Mouse (Mus musculus) brain, embryonic 14.5 days (tissue): ENCODE results near the gene Gabrg2.

ENCODE experiments used
- CTCF ChIP-seq: fragments of 200-500 bp; IDR thresholded peaks from 2 replicates; pipeline ENCODE4 v1.5.1; 2012; ENCODE audit warnings: inconsistent platforms, mild to moderate bottlenecking, moderate library complexity, borderline replicate concordance; ENCODE audit not compliant: insufficient read depth, insufficient read length; ENCODE audit errors: extremely low read depth
- POLR2A ChIP-seq: fragments of 200-500 bp; IDR thresholded peaks from 2 replicates; pipeline ENCODE4 v1.6.1; 2012; ENCODE audit warnings: mild to moderate bottlenecking, inconsistent platforms, borderline replicate concordance; ENCODE audit not compliant: poor library complexity, insufficient read depth, insufficient read length, severe bottlenecking; ENCODE audit errors: extremely low read depth

DNA sequence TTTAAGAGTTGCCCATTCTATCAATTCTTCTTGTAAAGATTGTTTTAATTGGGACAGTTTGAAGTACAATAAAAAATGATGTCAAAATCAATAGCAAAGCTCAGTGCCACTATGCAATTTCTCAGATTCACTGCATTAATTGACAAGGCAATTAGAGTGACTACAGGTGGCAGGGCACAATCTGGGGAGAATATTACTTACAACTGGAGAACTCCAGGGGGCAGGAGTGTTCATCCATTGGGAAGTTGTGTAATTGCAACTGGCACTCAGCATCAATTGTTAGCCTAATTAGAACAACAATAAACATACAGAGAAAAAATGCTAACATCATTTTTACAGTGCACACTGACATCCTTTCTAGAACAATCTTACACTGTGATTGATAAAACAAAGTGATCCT, 32.1 kb downstream of the Gabrg2 start:
- TF ChIP-seq POLR2A (no peak), CTCF (peak; percentile 10; the same call in 1 of the 2 replicates)
